Mouse (Mus musculus): ENCODE data around the gene Chst8. TPM values are rescaled to one million over a fixed set of nuclear protein-coding genes. Genes with fewer than 3 reads are reported as not detected.

Chst8 gene
- total RNA-seq, 4 experiments from 2014 or later = 0.29 to 1.6 (median 0.55) TPM

- DNase-seq (ENCODE audit: low spot score in 2 of 2) = no peak
Measured at GRCm38 (mm10) chr7:34639798-34640197, 172.7 kb downstream of the Chst8 start.

GRCm38 (mm10) chr7:34636661-34637060 is 175.8 kb downstream of the Chst8 start:
- no peak for DNase-seq (ENCODE audit: low spot score in 2 of 2)

- DNase-seq (ENCODE audit: low spot score in 2 of 2) = no peak
Measured at GRCm38 (mm10) chr7:34632966-34633742, 179.4 kb downstream of the Chst8 start.

GRCm38 (mm10) chr7:34630211-34631085 is 182.1 kb downstream of the Chst8 start:
- peak; percentile 82 to 86 for DNase-seq (ENCODE audit: low spot score in 2 of 2)

- peak in 1 of 2 experiments; percentile 48 for DNase-seq (ENCODE audit: low spot score in 2 of 2)
Measured at GRCm38 (mm10) chr7:34629702-34630210, 182.8 kb downstream of the Chst8 start.

Other genes starting within 250 kb of the Chst8 start
- 10 to 100 TPM; 55.6 to 60.8 (median 58.6) TPM for gene Kctd15, start 156.0 kb downstream of the Chst8 start, total RNA-seq (2022)
- gene Pepd, start 99.7 kb upstream of the Chst8 start, total RNA-seq (2022) = 10 to 100 TPM; 27.4 to 31.8 (median 29.4) TPM
- 10 to 100 TPM; 33.0 to 39.8 (median 36.6) TPM for gene Cebpg, start 243.9 kb upstream of the Chst8 start, total RNA-seq (2022)